Mouse (Mus musculus) intestine, embryonic 14.5 days (tissue): ENCODE measurements around the gene Cd59a. TPM values are rescaled to one million over a fixed set of nuclear protein-coding genes. Genes with fewer than 3 reads are reported as not detected.

Source experiments
- ATAC-seq: fragments of 200-750 bp; cut with Nextera tagmentation; replicated peaks from 2 replicates; pipeline ENCODE4 v1.8.0; 2017; ENCODE audit warnings: low read depth, moderate number of reproducible peaks, moderate TSS enrichment, moderate library complexity; ENCODE audit not compliant: low FRiP score, low TSS enrichment
- DNase-seq: peaks from one replicate; pipeline ENCODE4 v3.0.0-alpha.2; 2018; ENCODE audit warnings: low spot score
- H3K27ac ChIP-seq: fragments of 300-500 bp; sonication (generic); 2 replicates; pipeline ENCODE4 v1.5.1; 2014; ENCODE audit warnings: low read depth, mild to moderate bottlenecking, control low read depth
- H3K27me3 ChIP-seq: fragments of 300-500 bp; sonication (generic); replicated peaks from 2 replicates; pipeline ENCODE4 v1.6.1; 2014; ENCODE audit warnings: low read length, control low read depth; ENCODE audit not compliant: control insufficient read depth, insufficient read depth
- H3K36me3 ChIP-seq: fragments of 300-500 bp; sonication (generic); 2 replicates; pipeline ENCODE4 v1.6.1; 2014; ENCODE audit warnings: low read length, control low read depth; ENCODE audit not compliant: control insufficient read depth, insufficient read depth
- H3K4me1 ChIP-seq: fragments of 300-500 bp; sonication (generic); replicated peaks from 2 replicates; pipeline ENCODE4 v1.6.1; 2014; ENCODE audit warnings: low read length, control low read depth, mixed read lengths; ENCODE audit not compliant: control insufficient read depth, insufficient read depth
- H3K4me2 ChIP-seq: fragments of 300-500 bp; sonication (generic); 2 replicates; pipeline ENCODE4 v1.6.1; 2014; ENCODE audit warnings: low read length
- H3K4me3 ChIP-seq: fragments of 300-500 bp; sonication (generic); 2 replicates; pipeline ENCODE4 v1.5.1; 2014; ENCODE audit warnings: low read depth, low read length, control low read depth, mixed read lengths
- H3K9ac ChIP-seq: fragments of 300-500 bp; sonication (generic); 2 replicates; pipeline ENCODE4 v1.6.1; 2014; ENCODE audit warnings: mild to moderate bottlenecking, low read length
- H3K9me3 ChIP-seq: fragments of 300-500 bp; sonication (generic); 2 replicates; pipeline ENCODE4 v1.6.1; 2016; ENCODE audit warnings: low read length, control low read depth; ENCODE audit not compliant: control insufficient read depth
- WGBS: fragments of 180-500 bp; shearing (Covaris S2); extraction: QIAGEN DNeasy Blood & Tissue Kit; methylation state at CpG from one replicate; pipeline ENCODE4 v1.1.7; 2014; 5-methylcytosine and 5-hydroxymethylcytosine counted together
- polyA plus RNA-seq: library from polyadenylated mRNA; unstranded; fragments of >200 nt; fragmentation: Nextera tagmentation; extraction: Ambion mirVana; gene quantifications from 2 replicates; pipeline ENCODE4 v1.2.1, GENCODE M21; 2014

Gene Cd59a
- polyA plus RNA-seq, 1 experiment from 2014 or later = 27.1 TPM

GRCm38 (mm10) chr2:104163978-104164487, 68.4 kb downstream of the Cd59a start:
- ATAC-seq = no peak
- 95% methylated on average over 4 of the region's 4 CpGs for WGBS
- Histone ChIP-seq H3K27me3 (no peaks in the 10 kb centered on the region), H3K9ac (no peak overlapping the region), H3K36me3 (no peaks in the 10 kb centered on the region), H3K27ac (no peak overlapping the region), H3K4me1 (no peaks in the 10 kb centered on the region), H3K4me3 (no peak overlapping the region), H3K9me3 (no peaks in the 10 kb centered on the region), H3K4me2 (no peak overlapping the region)
- no peak for DNase-seq

Other genes starting within 250 kb of the Cd59a start
- gene Lmo2, start 137.8 kb upstream of the Cd59a start, polyA plus RNA-seq = 16.3 and 17.6 TPM in 2 replicates
- gene Fbxo3, start 68.1 kb upstream of the Cd59a start, polyA plus RNA-seq = 49.6 and 53.4 TPM in 2 replicates
- 1.9 and 2.1 TPM in 2 replicates for gene 4931422A03Rik, start 67.4 kb upstream of the Cd59a start, polyA plus RNA-seq
- 0.11 TPM in 1 of 2 replicates, not detected in the other for gene Gm10912, start 30.0 kb upstream of the Cd59a start, polyA plus RNA-seq
- gene Gm10799, start 27.3 kb upstream of the Cd59a start, polyA plus RNA-seq = not detected in 2 replicates
- 3.8 and 5.1 TPM in 2 replicates for gene Cd59b, start 26.0 kb upstream of the Cd59a start, polyA plus RNA-seq
- gene A930018P22Rik, start 27.0 kb downstream of the Cd59a start, polyA plus RNA-seq = not detected in 2 replicates